Mouse (Mus musculus) cerebellum, adult 2 months (tissue): Measurements from ENCODE around the gene Guca1b. TPM values are rescaled to one million over a fixed set of nuclear protein-coding genes. Genes with fewer than 3 reads are reported as not detected.

ENCODE experiments used
- DNase-seq, 2 experiments: peaks; one replicate each; pipeline ENCODE4 v3.0.0; 2021
- H3K27ac ChIP-seq: fragments of 200-500 bp; 2 replicates; pipeline ENCODE4 v1.5.1; 2012; ENCODE audit warnings: low read length, control low read depth, inconsistent platforms; ENCODE audit not compliant: insufficient read depth
- H3K27me3 ChIP-seq: fragments of 200-500 bp; 2 replicates; pipeline ENCODE4 v1.6.1; 2012; ENCODE audit warnings: inconsistent platforms, mild to moderate bottlenecking, low read length, moderate library complexity; ENCODE audit not compliant: control insufficient read depth, insufficient read depth
- H3K4me1 ChIP-seq: fragments of 200-500 bp; 2 replicates; pipeline ENCODE4 v1.6.1; 2011; ENCODE audit warnings: low read length; ENCODE audit not compliant: control insufficient read depth, insufficient read depth
- H3K4me3 ChIP-seq: fragments of 200-500 bp; replicated peaks from 2 replicates; pipeline ENCODE3; 2011; ENCODE audit warnings: mild to moderate bottlenecking, low read depth, low read length, control low read depth; ENCODE audit not compliant: insufficient read depth
- CTCF ChIP-seq: fragments of 200-500 bp; IDR thresholded peaks from 2 replicates; pipeline ENCODE4 v1.5.1; 2011; ENCODE audit warnings: low read depth, mild to moderate bottlenecking, control low read depth, low read length, moderate library complexity, borderline replicate concordance; ENCODE audit not compliant: insufficient read depth
- POLR2A ChIP-seq: fragments of 200-500 bp; IDR thresholded peaks from 2 replicates; pipeline ENCODE4 v1.6.1; 2011; ENCODE audit warnings: low read length, control low read depth, borderline replicate concordance; ENCODE audit not compliant: insufficient read depth
- WGBS: fragments of 180-500 bp; shearing (Covaris S2); methylation state at CpG from one replicate; pipeline ENCODE4 v1.1.7; 2018; 5-methylcytosine and 5-hydroxymethylcytosine counted together
- polyA plus RNA-seq: library from polyadenylated mRNA; depleted of rRNA; stranded (reverse); fragments of >200 nt; gene quantifications from 2 replicates; pipeline ENCODE4 v1.2.3, GENCODE M21; 2012; rRNA removed

The Guca1b gene
- polyA plus RNA-seq, 1 experiment, result 2.0 TPM

DNA sequence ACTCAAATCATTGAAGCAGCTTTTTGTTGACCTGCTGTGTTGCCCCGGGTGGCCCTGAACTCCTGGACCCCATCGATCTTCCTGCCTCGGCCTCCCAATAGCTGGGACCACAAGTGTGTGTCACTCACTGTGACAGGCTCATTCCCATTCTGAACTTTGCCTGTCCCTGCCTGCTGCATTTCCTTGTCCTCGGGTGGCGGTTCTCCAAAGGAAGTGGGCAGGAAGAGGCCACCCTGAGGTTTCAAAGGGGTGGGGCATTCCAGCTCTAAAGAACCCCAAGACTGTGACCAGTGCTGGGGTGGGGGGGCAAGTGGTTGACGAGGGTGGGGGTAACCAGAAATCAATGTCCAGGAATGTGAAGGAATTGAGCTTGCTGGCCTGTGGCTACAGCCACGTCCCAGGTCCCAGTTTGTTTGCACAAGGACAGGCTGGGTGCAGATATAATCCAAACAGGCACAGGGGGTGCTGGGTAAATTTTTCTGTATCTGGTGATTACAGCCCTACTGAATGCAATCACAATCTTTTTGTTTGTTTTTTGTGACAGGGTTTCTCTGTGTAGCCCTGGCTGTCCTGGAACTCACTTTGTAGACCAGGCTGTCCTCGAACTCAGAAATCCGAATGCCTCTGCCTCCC lies 54.3 kb downstream of the Guca1b start:
- Histone ChIP-seq H3K27me3 (peaks cover 3% of the 10 kb centered on the region; the same call in 1 of the 2 replicates), H3K27ac (no peak overlapping the region), H3K4me1 (peaks cover 3% of the 10 kb centered on the region), H3K4me3 (no peak overlapping the region)
- no peak for DNase-seq
- no peak for TF ChIP-seq CTCF
- TF ChIP-seq POLR2A, result no peak
- 69% methylated on average over 9 of the region's 9 CpGs for WGBS

DNA sequence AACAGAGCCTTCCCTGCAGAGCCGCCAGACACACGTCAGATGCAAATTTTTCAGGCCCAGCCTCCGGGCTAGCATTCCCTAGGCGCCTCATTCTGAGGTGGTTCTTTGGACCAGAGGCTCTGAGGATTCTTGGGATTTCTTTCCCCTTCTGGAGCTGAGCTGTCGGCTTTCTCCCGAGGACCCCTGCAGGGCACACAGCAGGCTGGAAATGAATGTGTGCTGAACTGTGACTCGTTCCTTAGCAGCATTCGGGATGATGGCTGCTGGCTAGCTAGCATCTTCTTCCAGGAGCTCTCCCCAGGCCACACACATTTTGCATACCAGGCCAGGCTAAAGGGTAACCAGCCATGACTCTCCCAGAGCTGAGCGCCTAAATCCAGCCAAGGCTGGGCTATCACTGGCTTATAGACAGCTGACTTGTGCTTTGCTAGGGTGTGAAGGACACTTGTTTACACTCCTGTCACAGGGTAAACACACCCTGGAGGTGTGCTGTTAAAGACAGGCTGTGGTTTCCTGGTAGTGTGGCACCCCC lies 55.2 kb downstream of the Guca1b start:
- H3K27me3 ChIP-seq, result peaks cover 3% of the 10 kb centered on the region; the same call in 1 of the 2 replicates
- H3K27ac ChIP-seq, result no peak overlapping the region
- H3K4me1 ChIP-seq, result peaks cover 3% of the 10 kb centered on the region
- 18% methylated on average over 9 of the region's 9 CpGs for WGBS
- no peak for TF ChIP-seq POLR2A
- TF ChIP-seq CTCF, result no peak
- no peak overlapping the region for H3K4me3 ChIP-seq
- no peak for DNase-seq

DNA sequence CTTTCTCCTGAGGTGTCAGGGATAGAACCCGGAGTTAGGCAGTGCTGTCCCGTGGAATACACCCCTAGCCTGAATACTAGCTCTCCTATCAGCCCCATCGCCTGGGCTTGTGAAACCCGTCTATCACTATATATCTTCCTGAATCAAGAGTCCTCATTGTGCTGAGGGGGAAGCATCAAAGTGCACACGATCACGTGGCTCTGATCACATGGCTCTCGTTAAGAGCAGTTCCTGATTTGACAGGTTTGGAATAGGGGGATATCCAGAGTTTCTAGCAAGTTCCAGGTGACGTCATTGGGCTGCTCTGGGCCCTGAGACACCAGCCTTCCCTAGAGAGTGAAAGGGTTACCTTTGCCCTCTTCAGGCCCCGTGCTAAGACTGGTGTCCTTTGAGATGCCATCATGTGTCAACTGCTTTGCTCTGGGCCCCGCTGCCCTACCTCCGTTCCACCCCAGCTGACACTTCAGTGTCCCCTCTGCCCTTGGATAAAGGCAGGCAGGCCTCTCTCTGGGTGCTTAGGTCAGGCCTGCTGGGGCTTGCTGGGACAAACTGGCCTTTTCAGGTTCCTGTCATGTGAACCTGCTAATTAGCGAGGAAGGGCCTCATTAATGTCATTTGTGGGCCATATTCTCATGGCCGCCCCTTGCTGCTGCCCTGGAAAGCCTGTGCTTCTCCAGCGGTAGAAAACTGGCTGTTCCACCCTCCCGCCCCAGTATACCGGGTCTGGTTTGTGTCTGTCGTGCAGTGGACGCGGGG lies 56.3 kb downstream of the Guca1b start:
- TF ChIP-seq POLR2A (no peak), CTCF (no peak)
- WGBS, result 82% methylated on average over 19 of the region's 19 CpGs
- H3K4me1 ChIP-seq, result no peaks in the 10 kb centered on the region
- DNase-seq, result no peak
- peaks cover 1% of the 10 kb centered on the region; the same call in 1 of the 2 replicates for H3K27me3 ChIP-seq
- no peak overlapping the region for H3K27ac ChIP-seq
- no peak overlapping the region for H3K4me3 ChIP-seq

DNA sequence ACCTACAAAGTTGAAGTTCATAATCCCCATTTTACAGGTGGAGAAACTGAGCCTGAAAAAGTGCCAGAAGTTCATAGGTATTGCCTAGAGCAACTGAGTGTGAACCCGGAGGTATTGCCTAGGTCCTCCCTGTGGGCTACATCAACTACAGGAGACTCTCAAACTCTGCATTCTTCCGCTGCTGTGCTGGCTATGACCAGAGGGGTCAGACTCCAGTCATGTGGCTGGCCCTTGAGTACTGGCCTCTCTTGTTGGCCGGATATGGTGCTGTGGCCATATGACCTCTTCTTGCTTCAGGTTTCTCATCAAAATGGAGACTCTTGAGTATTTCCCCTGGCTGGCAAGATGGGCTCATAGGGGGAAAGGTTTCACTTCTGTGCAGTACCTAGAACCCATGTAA lies 57.1 kb downstream of the Guca1b start:
- H3K4me1 ChIP-seq, result no peaks in the 10 kb centered on the region
- H3K27ac ChIP-seq, result no peak overlapping the region
- no peaks in the 10 kb centered on the region; the same call in 1 of the 2 replicates for H3K27me3 ChIP-seq
- 87% methylated on average over 3 of the region's 3 CpGs for WGBS
- TF ChIP-seq CTCF, result no peak
- TF ChIP-seq POLR2A, result no peak
- no peak overlapping the region for H3K4me3 ChIP-seq
- DNase-seq, result no peak

Other genes with a start within 250 kb of the Guca1b start
- gene Mrps10, start 16.5 kb upstream of the Guca1b start, polyA plus RNA-seq, result 58.8 and 63.7 TPM in 2 replicates
- gene Guca1a, start 15.2 kb downstream of the Guca1b start, polyA plus RNA-seq, result 0.21 and 0.25 TPM in 2 replicates
- 0.11 and 0.13 TPM in 2 replicates for gene AI661453, start 51.2 kb downstream of the Guca1b start, polyA plus RNA-seq
- 0.19 and 0.25 TPM in 2 replicates for gene 1700001C19Rik, start 52.0 kb downstream of the Guca1b start, polyA plus RNA-seq
- gene Taf8, start 116.9 kb downstream of the Guca1b start, polyA plus RNA-seq, result 30.7 and 32.0 TPM in 2 replicates
- gene Ccnd3, start 119.7 kb downstream of the Guca1b start, polyA plus RNA-seq, result 50.5 and 57.3 TPM in 2 replicates
- 13.6 and 14.9 TPM in 2 replicates for gene Bysl, start 226.1 kb downstream of the Guca1b start, polyA plus RNA-seq
- 43.7 and 47.1 TPM in 2 replicates for gene Med20, start 226.2 kb downstream of the Guca1b start, polyA plus RNA-seq
- gene Gm20517, start 226.2 kb downstream of the Guca1b start, polyA plus RNA-seq, result 1.7 and 2.1 TPM in 2 replicates
- 11.1 and 11.2 TPM in 2 replicates for gene Usp49, start 245.3 kb downstream of the Guca1b start, polyA plus RNA-seq